Mouse (Mus musculus) spleen, embryonic (tissue): ENCODE measurements around the gene Gemin5.

Source experiments
- CTCF ChIA-PET: fragments of 350-600 bp; sonication (Branson Sonifier 250); formaldehyde crosslinking; loops from one replicate; lab custom pipeline; 2022; lab: Charles Lee

Gene Gemin5

DNA sequence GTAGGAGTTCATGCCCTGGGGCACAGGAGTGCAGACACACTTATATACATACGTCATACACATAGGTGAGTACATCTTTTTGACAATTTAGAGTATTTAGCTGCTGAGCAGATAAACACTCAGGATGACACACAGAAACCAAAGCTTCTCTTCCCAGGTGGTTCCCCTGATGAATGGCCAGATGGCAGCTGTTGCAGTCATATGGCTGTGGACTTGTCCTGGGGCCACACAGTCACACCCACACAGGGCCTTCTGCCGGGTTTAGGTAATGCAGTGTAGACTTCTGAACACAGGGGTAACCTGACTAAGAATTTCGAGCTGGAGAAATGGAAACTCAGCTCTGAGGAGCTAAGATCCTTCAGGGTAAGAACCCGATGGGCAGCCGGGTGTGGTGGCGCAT, 86.6 kb downstream of the Gemin5 start:
- CTCF ChIA-PET: no interaction called here

DNA sequence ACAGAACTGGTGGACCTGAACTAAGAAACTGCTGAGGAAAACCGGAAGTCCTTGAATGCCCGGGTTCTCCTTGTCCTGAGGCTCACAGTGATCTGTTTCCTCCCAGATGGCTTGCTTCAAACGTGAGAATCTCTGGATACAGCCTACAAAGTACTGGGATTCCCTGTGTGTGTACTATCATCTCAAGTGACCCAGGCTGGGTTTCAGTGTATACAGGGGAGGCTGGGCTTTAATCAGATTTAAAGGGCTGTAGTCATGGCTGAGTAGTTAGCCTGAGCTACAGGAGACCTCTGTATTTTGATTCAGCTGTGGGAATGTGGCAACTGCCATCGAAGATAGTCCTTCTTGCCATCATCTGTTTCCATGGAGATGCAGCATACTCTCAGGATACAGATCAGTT, 91.1 kb downstream of the Gemin5 start:
- CTCF ChIA-PET: no interaction called here

DNA sequence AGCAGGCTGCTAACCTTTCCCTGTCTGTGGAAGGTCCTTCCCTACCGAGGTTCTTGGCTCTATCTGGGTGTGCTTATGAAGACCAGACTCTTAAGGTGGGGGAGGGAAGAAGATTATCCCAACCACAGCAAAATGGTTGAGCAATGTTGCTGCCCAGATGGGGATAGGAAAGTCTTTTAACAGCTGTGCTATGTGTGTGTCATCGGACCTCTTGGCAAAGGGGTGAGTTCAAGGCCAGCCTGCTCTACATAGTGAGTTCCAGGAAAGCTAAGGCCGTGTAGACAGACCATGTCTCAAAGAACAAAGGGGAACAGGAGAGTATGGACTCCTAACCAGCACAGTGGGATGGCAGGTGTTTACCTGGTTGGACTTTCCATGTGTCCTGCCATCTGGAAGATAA, 95.4 kb downstream of the Gemin5 start:
- CTCF ChIA-PET: no interaction called here
